Mouse (Mus musculus): Measurements from ENCODE around the gene Ssbp1.
A peak's percentile ranks its signal among the peaks of the same experiment; 100 is the strongest.

The Ssbp1 gene

GRCm38 (mm10) chr6:40470916-40471719 is at the start of gene Ssbp1:
TSS of gene Ssbp1 (plus strand) at chr6:40471352.
- peak; percentile 93 for DNase-seq (ENCODE audit: low spot score)

- DNase-seq (ENCODE audit: low spot score) = no peak
These were observed 48.1 kb upstream of the Ssbp1 start for GRCm38 (mm10) chr6:40423013-40423412.

- no peak for DNase-seq (ENCODE audit: low spot score)
These were observed 47.4 kb upstream of the Ssbp1 start for GRCm38 (mm10) chr6:40423774-40424173.

- no peak for DNase-seq (ENCODE audit: low spot score)
These were observed 43.7 kb upstream of the Ssbp1 start for GRCm38 (mm10) chr6:40427441-40427840.

GRCm38 (mm10) chr6:40428696-40429095 is 42.5 kb upstream of the Ssbp1 start:
- DNase-seq (ENCODE audit: low spot score) = no peak

GRCm38 (mm10) chr6:40429521-40429931 is 41.6 kb upstream of the Ssbp1 start:
- DNase-seq (ENCODE audit: low spot score) = no peak

- DNase-seq (ENCODE audit: low spot score) = no peak
These were observed 40.9 kb upstream of the Ssbp1 start for GRCm38 (mm10) chr6:40430251-40430650.

- DNase-seq (ENCODE audit: low spot score) = no peak
These were observed 40.3 kb upstream of the Ssbp1 start for GRCm38 (mm10) chr6:40430878-40431277.

GRCm38 (mm10) chr6:40431356-40431755 is 39.8 kb upstream of the Ssbp1 start:
- no peak for DNase-seq (ENCODE audit: low spot score)

GRCm38 (mm10) chr6:40431812-40432211 is 39.3 kb upstream of the Ssbp1 start:
- no peak for DNase-seq (ENCODE audit: low spot score)

- no peak for DNase-seq (ENCODE audit: low spot score)
These were observed 38.5 kb upstream of the Ssbp1 start for GRCm38 (mm10) chr6:40432346-40433275.

- no peak for DNase-seq (ENCODE audit: low spot score)
These were observed 36.5 kb upstream of the Ssbp1 start for GRCm38 (mm10) chr6:40434697-40435096.

GRCm38 (mm10) chr6:40435151-40436046 is 35.8 kb upstream of the Ssbp1 start:
- peak; percentile 33 for DNase-seq (ENCODE audit: low spot score)

GRCm38 (mm10) chr6:40436047-40436483 is 35.1 kb upstream of the Ssbp1 start, which contains the start of gene E330009J07Rik:
TSS of gene E330009J07Rik (minus strand) at chr6:40436135.
- DNase-seq (ENCODE audit: low spot score) = peak; percentile 74

- DNase-seq (ENCODE audit: low spot score) = no peak
These were observed 32.2 kb upstream of the Ssbp1 start, which contains the start of gene Wee2 for GRCm38 (mm10) chr6:40438936-40439335. TSS of gene Wee2 (plus strand) at chr6:40439088.

- DNase-seq (ENCODE audit: low spot score) = no peak
These were observed 31.4 kb upstream of the Ssbp1 start for GRCm38 (mm10) chr6:40439731-40440130.

- DNase-seq (ENCODE audit: low spot score) = no peak
These were observed 29.9 kb upstream of the Ssbp1 start for GRCm38 (mm10) chr6:40441276-40441675.

- DNase-seq (ENCODE audit: low spot score) = no peak
These were observed 29.4 kb upstream of the Ssbp1 start for GRCm38 (mm10) chr6:40441755-40442154.

- no peak for DNase-seq (ENCODE audit: low spot score)
These were observed 27.7 kb upstream of the Ssbp1 start for GRCm38 (mm10) chr6:40443281-40443928.

GRCm38 (mm10) chr6:40448626-40449025 is 22.5 kb upstream of the Ssbp1 start:
- DNase-seq (ENCODE audit: low spot score) = no peak

GRCm38 (mm10) chr6:40454436-40455041 is 16.6 kb upstream of the Ssbp1 start:
- no peak for DNase-seq (ENCODE audit: low spot score)

Data from testis, postnatal 14 days (tissue).